Mouse (Mus musculus): ENCODE results near the gene Tprkb. TPM values are rescaled to one million over a fixed set of nuclear protein-coding genes. Genes with fewer than 3 reads are reported as not detected.
A peak's percentile ranks its signal among the peaks of the same experiment; 100 is the strongest.
"Not testable (repeated sequence)": the region's sequence is repeated elsewhere in the genome, so short reads cannot be mapped to it uniquely, and the experiment has no call there.

Tprkb gene
- polyA plus RNA-seq, 1 experiment from 2014 or later: 58.6 TPM

DNA sequence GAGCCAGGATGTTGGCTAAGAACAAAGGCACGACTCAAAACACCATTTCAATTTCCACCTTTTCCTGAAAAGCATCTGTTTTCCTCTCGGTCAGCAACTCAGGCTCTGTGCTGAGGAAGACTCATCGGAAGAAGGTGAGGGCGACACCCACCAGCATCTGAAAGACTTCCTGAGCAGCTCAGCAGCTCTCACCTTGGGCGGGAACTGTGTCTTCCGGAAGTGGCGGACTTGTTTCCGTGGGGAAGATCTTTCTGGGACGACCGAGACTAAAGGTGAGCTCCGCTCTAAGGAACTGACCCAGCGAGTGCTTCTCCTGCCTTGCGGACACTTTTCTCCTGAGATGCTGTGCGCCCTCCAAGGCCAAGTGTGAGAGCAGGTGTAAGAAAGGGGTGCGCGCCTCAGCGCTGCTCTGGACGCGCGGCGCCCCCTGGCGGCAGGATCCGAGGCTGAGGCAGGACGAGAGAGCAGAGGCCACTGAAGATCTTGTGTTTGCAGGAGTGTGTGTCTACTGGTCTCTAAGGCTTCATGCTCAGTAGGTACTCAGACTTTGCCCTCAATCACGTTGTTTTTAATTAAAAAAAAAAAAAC, 16.5 kb upstream of the Tprkb start:
- H3K27ac ChIP-seq (replicated peaks); H3K36me3 ChIP-seq; H3K27me3 ChIP-seq; ATAC-seq (ENCODE audit: low read depth); H3K4me3 ChIP-seq; H3K4me2 ChIP-seq; H3K9ac ChIP-seq; H3K4me1 ChIP-seq (replicated peaks): not testable (repeated sequence)
- WGBS: 76% methylated on average over 25 of the region's 25 CpGs
- peaks cover 14% of the 10 kb centered on the region; the same call in 1 of the 2 replicates for H3K9me3 ChIP-seq

DNA sequence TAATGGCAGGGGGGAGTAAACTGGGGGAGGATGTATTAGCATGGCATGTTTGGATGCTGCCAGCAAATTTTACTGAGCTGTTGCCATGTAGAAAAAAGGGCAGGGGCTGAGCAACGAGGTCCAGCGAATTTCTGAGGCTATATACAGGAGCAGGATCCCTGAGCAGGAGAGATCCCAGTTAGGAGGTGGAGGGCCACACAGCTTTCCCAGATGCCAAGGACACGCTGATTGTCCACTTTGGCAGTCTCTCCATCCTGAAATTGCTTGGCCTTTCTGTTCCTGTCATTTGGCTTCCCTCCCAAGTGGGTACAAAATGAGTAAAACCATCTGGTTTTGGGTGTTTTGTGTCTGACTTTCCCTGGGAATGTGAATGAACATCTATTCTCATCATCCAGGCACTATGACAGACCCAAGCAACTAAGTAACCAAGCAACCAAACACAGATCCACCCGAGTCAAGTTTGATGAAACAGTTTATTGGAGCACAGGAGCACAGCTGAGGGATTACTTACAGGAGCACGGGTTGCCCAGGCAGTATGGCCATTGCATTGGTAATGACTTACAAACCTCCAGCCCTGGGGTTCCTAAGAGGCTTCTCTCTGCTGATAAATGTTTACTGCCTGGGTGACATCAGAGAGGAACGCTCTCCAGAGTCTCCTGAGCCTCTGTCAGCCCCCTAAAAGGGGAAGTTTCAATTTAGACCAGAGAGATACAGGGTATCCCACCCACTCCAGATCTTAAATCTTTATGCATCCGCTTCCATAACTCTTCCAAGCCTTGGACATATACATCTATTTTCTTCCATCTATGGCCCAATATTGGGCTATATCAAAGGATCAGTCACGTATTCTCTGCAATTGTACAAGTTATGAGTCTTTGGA, 12.8 kb upstream of the Tprkb start:
- H3K4me3 ChIP-seq; H3K27ac ChIP-seq (replicated peaks); ATAC-seq (ENCODE audit: low read depth); H3K9me3 ChIP-seq; H3K27me3 ChIP-seq; H3K9ac ChIP-seq; H3K4me1 ChIP-seq (replicated peaks); H3K4me2 ChIP-seq; H3K36me3 ChIP-seq: not testable (repeated sequence)
- 79% methylated on average over 7 of the region's 8 CpGs for WGBS

DNA sequence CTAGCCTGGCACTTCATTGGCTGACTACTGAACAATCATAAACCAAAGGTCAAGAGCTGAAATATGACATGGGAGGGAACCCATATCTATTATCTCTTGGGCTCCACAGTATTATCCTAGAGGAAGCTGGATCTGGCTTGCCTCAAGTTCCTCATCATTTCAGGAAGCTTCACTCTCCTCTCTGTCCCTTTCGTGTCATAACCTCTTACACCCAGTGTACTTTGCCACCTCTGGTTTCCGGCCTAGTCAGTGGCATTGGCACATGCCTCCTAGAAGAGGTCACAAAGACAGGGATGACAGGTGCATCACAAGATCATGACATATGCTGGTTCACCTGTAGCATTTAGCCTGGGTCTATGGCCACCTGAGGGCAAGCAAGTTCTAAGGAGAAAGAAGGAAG, 9.4 kb upstream of the Tprkb start:
- Histone ChIP-seq H3K36me3 (no peaks in the 10 kb centered on the region), H3K4me1 (replicated peaks) (no peaks in the 10 kb centered on the region), H3K9ac (no peak overlapping the region), H3K9me3 (no peaks in the 10 kb centered on the region), H3K27me3 (no peaks in the 10 kb centered on the region), H3K4me3 (no peak overlapping the region), H3K4me2 (no peak overlapping the region), H3K27ac (replicated peaks) (no peak overlapping the region)
- ATAC-seq (ENCODE audit: low read depth): no peak
- WGBS: 93% methylated on average over 2 of the region's 2 CpGs

DNA sequence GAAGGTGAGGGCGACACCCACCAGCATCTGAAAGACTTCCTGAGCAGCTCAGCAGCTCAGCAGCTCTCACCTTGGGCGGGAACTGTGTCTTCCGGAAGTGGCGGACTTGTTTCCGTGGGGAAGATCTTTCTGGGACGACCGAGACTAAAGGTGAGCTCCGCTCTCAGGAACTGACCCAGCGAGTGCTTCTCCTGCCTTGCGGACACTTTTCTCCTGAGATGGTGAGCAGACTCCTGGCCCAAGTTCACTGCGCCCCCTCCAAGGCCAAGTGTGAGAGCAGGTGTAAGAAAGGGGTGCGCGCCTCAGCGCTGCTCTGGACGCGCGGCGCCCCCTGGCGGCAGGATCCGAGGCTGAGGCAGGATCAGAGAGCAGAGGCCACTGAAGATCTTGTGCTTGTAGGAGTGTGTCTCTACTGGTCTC, 7.0 kb upstream of the Tprkb start, which contains the start of gene Nat8f4:
Gene Nat8f4 (minus strand): TSS at position 243 of the 420 bp plus-strand sequence.
- not testable (repeated sequence) for H3K27ac ChIP-seq (replicated peaks); H3K9ac ChIP-seq; H3K4me1 ChIP-seq (replicated peaks); H3K9me3 ChIP-seq; H3K27me3 ChIP-seq; H3K36me3 ChIP-seq
- 17% methylated on average over 20 of the region's 20 CpGs for WGBS
- peak within 1 kb of the TSS; percentile 45 for H3K4me2 ChIP-seq
- peak within 1 kb of the TSS; percentile 34 for H3K4me3 ChIP-seq
- ATAC-seq (ENCODE audit: low read depth): peak; percentile 75

DNA sequence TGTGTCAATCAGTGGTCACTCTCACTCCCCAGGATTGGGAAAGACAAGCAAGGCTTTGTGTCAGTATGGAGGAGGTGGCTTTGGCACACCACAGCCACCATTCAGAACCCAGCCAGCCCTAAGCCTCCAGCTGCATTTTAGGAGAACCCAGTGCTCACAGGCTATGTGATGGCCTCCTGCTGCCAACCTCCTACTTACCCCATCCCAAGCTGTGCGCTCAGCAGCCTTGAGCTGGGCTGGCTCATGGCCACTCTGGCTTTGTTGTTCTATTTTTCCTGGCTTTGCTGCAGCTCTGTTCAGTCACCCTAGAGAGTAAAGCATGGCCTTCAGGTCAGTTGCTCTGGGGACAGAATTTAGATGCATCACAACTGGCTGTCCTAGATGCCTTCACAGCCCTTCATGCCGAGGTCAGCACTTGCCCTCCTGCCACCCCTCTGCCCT, 4.7 kb upstream of the Tprkb start:
- H3K9ac ChIP-seq; H3K4me1 ChIP-seq (replicated peaks); ATAC-seq (ENCODE audit: low read depth); H3K9me3 ChIP-seq; H3K4me3 ChIP-seq; H3K27me3 ChIP-seq; H3K36me3 ChIP-seq; H3K4me2 ChIP-seq: not testable (repeated sequence)
- 0 out of 2 replicates have a peak overlapping the region, but pooled peaks have one; percentile 13 for H3K27ac ChIP-seq (replicated peaks)
- WGBS: 58% methylated on average over 2 of the region's 2 CpGs

DNA sequence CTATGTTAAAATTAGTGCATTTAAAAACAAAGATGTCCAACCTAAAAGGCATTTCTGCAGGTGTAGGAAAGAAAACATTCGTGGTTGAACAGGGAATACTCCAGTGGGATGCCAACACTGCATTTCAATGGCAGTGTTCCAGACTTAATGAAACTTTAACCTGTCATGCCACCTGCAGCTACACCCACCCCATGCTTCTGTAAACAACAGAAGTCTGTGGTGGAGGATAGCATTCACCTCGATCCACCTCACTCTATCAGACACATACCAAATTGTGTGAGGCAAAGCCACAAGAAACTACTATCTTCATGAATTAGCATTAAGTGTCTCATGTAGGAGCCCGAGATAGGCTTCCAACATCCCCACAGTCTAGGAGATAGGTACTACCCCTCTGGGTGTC, 3.3 kb upstream of the Tprkb start:
- no peaks in the 10 kb centered on the region for H3K9me3 ChIP-seq
- 77% methylated on average over 3 of the region's 3 CpGs for WGBS
- ATAC-seq (ENCODE audit: low read depth): no peak
- H3K4me1 ChIP-seq (replicated peaks): no peaks in the 10 kb centered on the region
- H3K4me3 ChIP-seq: no peak overlapping the region
- H3K27me3 ChIP-seq: no peaks in the 10 kb centered on the region
- H3K36me3 ChIP-seq: no peaks in the 10 kb centered on the region
- no peak overlapping the region for H3K27ac ChIP-seq (replicated peaks)
- no peak overlapping the region for H3K4me2 ChIP-seq
- no peak overlapping the region for H3K9ac ChIP-seq

DNA sequence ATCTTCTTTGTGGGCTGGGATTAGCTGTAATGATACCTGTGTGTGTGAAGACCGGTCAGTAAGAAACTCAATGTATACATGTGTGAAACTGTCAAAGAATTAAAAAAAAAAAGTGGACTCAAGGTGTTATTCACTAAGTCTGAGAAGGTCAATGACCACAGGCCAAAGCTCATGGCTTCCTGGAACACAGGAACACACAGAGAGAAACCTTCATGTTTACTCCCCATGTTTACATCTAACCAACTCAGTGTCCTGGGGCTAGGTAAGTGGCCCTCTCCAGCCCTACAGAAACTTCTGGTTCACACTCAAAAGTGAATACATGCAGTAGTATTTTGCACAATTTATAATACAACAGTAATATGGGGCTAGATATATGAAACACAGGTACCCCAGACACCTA, 2.0 kb upstream of the Tprkb start:
- Histone ChIP-seq H3K27me3 (no peaks in the 10 kb centered on the region), H3K36me3 (no peaks in the 10 kb centered on the region), H3K4me3 (no peak overlapping the region), H3K4me2 (no peak overlapping the region), H3K27ac (replicated peaks) (no peak overlapping the region), H3K4me1 (replicated peaks) (peaks cover 8% of the 10 kb centered on the region), H3K9me3 (no peaks in the 10 kb centered on the region), H3K9ac (no peak overlapping the region)
- 96% methylated on average over 1 of the region's 1 CpGs for WGBS
- ATAC-seq (ENCODE audit: low read depth): no peak

DNA sequence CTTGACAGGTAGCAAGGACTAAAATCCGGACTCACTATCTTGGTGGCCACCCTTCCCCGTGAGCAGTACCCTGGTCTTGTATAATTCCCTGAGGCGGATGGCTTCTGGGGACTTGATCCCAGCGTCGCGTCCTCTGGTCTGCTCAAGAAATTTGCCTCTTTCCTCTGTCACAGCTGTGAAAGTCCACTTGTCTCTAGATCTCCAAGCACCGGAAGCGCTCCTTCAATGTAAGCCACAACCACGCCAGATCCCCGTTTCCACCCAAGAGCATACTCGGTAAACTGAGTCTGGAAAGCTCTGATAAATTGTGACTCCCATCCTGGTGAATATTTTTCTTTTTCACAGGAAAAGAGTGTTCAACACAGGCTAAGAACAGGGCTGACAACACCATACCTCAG, 3.5 kb downstream of the Tprkb start:
- H3K9me3 ChIP-seq: no peaks in the 10 kb centered on the region
- peak overlapping the region; percentile 87 for H3K4me2 ChIP-seq
- H3K27me3 ChIP-seq: no peaks in the 10 kb centered on the region
- H3K36me3 ChIP-seq: 0 out of 2 replicates have a peak, but pooled peaks cover under 1% of the 10 kb centered on the region
- peaks cover 20% of the 10 kb centered on the region for H3K4me1 ChIP-seq (replicated peaks)
- peak; percentile 19; the same call in 1 of the 2 replicates for ATAC-seq (ENCODE audit: low read depth)
- H3K9ac ChIP-seq: peak overlapping the region; percentile 84
- WGBS: 6% methylated on average over 11 of the region's 11 CpGs
- peak overlapping the region; percentile 87 for H3K27ac ChIP-seq (replicated peaks)
- peak overlapping the region; percentile 62 for H3K4me3 ChIP-seq

DNA sequence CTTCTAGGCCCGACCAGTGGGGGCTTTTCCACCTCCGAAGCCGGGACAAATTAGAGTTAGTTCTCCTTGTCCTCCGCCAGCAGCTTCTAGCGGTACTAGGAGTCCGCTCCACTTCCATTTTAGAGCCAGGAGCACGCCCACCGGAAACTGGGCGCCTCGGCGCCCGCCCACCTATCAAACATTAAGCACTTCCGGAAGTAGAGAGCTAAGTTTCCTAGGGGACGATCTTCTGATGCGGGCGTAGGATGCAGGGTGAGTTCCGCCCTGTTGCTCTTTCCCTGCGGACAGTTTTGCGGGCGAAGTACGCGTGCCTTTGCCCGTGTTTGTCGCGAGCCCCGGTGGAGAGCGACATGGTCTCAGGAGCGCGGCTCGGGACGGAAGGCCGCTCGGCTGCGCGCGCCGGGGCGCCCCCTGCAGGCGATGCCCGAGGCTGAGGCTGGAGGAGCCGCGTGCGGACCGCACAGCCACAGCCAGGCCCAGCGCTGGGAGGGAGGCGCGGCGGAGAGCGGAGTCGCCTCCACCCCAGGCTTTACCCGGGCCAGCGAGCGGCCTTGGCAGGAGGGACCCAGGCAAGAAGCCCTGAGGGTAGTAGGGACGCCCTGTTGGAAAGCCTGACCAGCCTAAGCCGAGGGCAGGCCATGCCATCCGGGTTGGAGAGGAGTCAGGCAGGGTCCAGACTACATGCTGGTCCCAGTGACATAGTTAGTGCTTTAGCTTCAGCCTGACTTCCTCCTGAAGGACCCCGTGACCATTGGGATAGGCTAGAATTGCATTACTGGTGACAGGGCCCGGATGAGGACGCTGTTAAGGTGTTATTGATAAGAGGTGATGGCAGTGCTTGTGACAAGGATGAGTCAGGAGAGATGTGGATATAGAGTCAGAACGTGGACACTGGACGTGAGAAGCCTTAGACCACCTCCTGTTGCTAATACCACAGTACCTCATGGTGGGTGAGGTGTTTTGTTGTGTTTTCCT, 4.2 kb downstream of the Tprkb start, which contains the start of gene Nat8f1:
Gene Nat8f1 (minus strand): TSS at position 149 of the 975 bp plus-strand sequence.
- peaks cover 20% of the 10 kb centered on the region for H3K4me1 ChIP-seq (replicated peaks)
- H3K36me3 ChIP-seq, H3K27me3 ChIP-seq, H3K9me3 ChIP-seq: not testable (repeated sequence)
- peak within 1 kb of the TSS; percentile 87 for H3K4me2 ChIP-seq
- WGBS: under 1% methylated on average over 61 of the region's 61 CpGs
- peak within 1 kb of the TSS; percentile 84 for H3K9ac ChIP-seq
- peak within 1 kb of the TSS; percentile 87 for H3K27ac ChIP-seq (replicated peaks)
- peak; percentile 98 for ATAC-seq (ENCODE audit: low read depth)
- H3K4me3 ChIP-seq: peak within 1 kb of the TSS; percentile 62

DNA sequence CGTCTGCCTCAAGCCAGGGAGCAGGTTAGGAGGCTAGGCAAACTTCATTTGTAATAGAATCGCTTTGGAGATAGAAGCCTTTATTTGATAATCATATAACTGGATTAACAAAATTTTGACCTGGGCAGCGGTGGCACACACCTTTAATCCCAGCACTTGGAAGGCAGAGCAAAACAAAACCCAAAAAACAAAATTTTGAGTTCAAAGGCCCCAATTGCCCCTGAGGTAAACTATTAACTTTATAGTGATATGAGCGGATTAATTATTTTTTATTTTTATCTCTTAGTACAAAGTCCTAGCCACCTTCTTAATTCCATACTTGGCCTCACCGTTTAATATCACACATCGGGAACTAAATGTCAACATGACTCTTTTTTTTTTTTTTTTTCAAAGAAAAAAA, 4.9 kb downstream of the Tprkb start:
- Histone ChIP-seq H3K4me3 (peak overlapping the region; percentile 62), H3K9me3 (no peaks in the 10 kb centered on the region), H3K36me3 (peaks cover 14% of the 10 kb centered on the region), H3K27ac (replicated peaks) (peak overlapping the region; percentile 87; the same call in 1 of the 2 replicates), H3K4me2 (peak overlapping the region; percentile 87), H3K27me3 (no peaks in the 10 kb centered on the region), H3K4me1 (replicated peaks) (peaks cover 20% of the 10 kb centered on the region), H3K9ac (peak overlapping the region; percentile 84)
- no peak for ATAC-seq (ENCODE audit: low read depth)
- WGBS: 85% methylated on average over 6 of the region's 6 CpGs

DNA sequence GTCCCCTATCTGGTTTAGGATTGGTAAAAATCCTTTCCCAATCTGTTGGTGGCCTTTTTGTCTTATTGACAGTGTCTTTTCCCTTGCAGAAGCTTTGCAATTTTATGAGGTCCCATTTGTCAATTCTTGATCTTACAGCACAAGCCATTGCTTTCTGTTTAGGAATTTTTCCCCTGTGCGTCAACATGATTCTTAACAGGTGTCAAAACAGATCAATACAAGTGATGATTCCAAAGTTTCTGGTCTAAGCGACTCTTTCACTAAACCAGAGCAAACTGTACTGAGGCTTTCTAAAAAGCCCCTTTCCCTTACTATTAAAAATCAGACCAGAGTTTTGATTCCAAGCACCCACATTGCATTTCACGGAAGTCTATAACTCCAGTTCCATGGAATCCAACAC, 6.7 kb downstream of the Tprkb start:
- not testable (repeated sequence) for H3K27ac ChIP-seq (replicated peaks); H3K9ac ChIP-seq; H3K9me3 ChIP-seq; ATAC-seq (ENCODE audit: low read depth); H3K27me3 ChIP-seq; H3K4me2 ChIP-seq; H3K4me3 ChIP-seq
- WGBS: 93% methylated on average over 3 of the region's 3 CpGs
- Histone ChIP-seq H3K4me1 (replicated peaks) (peaks cover 20% of the 10 kb centered on the region), H3K36me3 (peaks cover 28% of the 10 kb centered on the region)

Measured in neural tube, embryonic 13.5 days (tissue).